Mouse (Mus musculus): ENCODE results near the gene Edil3.
"Not testable (repeated sequence)": the region's sequence is repeated elsewhere in the genome, so short reads cannot be mapped to it uniquely, and the experiment has no call there.

The Edil3 gene

DNA sequence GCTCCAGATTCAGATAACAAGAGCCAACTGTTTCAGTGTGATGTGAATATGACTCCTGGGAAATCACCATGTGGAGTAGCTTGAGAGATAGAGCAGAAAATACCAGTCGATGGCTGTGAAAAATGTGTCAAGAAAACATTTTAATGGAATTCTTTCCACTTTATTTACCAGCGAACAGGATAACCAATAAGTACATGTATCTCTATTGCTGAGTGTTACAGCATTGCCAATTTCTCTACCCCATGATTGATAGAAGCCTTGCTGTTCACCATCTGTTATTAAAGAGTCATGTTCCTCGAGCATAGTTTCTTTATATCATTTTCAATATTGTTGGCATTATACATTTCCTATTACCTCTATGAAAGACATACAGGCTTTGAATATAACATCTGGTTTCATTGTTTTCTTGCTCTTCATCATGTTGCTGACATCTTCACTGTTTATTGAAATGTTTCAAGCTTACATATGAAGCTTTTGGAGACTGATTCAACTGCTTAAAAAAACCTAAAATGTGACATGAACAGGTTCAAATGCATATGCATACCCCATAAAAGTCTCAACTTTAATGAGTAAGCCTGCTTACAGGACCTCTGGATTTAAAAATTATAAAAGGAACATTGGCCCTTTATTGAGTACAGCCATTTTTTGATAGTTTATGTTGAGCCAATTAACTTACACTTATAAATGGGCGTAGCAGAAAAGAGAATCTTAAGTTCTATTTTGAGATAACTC lies 186.6 kb downstream of the Edil3 start:
- no peak for DNase-seq

DNA sequence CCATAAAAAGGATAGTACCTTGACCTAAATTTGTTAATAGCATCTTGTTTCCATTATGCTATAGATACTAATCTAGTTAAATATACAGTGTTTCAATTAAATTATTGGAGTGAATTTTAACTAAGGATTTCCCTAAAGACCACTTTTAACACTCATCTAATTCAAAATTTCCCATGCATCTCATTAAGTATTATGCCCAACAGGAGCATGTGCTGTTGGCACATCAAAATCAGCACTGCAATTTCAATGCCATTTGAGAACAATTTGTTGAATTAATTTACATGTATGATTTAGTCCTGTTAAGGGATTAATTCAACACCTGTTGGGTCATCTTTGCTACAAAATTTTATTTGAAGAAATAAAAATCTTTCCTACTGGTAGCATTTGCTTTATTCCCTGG lies 191.2 kb downstream of the Edil3 start:
- DNase-seq, result no peak

DNA sequence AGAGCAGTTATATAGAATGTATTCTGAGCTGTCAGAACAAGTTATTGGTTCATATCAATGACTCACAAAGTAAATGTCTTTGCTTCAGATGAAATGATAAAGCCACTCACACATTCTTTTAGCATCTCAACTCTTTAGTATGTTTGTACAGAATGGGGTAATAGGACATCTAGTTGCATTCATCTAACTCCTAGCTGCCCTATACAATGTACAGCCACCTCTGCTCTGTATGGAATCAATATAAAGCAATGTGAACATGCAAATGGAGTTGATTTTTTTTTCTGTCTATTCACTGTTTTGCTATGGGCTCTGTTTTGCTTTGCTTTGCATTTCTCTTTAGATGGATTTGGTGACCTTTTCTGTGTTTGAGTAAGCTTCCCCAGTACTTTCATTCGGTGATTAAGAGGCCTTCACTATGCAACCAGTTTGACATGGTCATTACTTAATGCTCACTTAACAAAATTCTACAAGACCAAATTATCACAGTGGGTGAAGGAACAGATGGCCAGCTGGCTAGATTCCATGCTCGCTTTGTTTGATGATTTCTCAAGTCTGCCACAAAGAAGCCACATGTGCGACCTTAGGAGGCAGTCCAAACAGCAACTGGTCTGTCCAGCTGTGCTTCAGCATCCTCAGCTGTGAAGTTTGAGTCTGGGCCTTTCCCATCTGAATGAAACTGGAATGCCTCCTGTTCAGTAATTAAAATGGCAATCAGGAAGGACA lies 208.7 kb downstream of the Edil3 start:
- DNase-seq, result no peak

DNA sequence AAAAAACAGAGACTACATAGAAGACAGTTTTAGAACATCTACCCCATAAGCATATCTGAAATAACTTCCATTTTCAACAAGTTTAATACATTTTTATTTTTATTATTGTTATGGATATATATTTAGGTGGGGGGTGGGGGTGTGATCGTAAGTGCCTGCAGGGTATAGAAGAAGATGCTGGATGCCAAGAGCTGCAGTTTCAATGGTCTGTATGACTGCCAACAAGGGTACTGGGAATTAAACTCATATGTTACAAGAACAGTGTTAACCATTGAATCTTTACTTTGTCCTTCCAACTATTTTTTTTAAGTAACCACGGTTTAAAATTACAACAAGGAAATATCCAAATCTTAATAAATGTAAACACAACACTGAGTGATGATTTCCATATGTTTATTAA lies 214.4 kb downstream of the Edil3 start:
- DNase-seq, result no peak

DNA sequence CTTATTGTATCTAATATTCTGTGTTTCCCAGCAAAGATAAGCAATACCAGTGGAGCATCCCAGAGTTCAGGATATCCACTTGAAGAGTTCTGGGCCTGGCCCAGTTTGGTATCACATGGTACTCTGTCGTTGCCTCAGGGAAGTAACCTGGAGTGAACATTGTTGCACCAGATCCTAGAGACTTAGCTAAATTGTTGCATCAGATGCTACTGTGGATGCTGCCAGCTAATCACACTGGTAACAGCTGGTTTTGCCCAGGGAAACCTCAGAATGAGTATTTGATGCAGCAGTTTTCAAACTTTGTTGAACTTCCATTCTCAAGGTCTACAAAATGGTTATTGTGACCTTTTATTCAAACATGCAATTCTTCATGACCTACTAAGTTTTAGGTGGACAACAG lies 220.2 kb downstream of the Edil3 start:
- DNase-seq, result no peak

GRCm38 (mm10) chr13:89070132-89070531 lies 248.9 kb downstream of the Edil3 start:
- not testable (repeated sequence) for DNase-seq

DNA sequence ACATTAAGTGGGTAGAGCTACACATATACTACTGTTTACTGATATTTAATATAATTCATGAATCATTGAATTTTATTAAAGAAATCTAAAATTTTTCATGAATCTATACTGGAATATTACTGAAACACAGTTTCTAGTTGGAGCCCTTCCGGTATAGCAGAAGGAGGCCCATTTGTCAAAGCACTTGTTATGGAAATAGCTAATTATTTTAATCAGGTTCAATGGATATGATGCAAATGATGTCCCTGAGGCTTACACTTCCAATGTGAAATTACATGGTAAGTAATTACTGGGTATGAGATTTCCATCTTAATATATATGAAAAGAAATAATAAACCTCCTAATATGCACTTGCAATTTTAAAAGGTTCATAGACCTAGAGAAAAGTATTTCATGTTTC lies 254.9 kb downstream of the Edil3 start:
- DNase-seq, result no peak

GRCm38 (mm10) chr13:89105889-89106288 lies 284.6 kb downstream of the Edil3 start:
- DNase-seq, result no peak

DNA sequence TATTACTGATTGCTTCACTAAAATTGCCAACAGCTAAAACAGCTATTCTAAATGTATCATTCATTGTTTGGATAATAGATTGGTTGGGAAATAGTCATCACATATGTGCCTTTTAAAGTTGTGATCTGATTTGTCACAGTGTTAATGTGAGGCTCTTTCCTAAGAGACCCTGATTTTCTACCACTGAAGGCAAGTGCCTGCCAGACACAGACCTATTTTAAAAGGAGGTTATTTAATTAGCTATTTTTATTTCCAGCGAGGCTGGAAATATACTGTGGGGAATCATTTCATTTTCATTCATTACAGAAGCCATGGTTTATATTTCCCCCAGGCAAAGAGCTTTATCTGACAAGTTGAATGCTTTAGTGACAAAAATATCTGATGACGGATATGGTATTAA lies 296.3 kb downstream of the Edil3 start:
- no peak for DNase-seq

DNA sequence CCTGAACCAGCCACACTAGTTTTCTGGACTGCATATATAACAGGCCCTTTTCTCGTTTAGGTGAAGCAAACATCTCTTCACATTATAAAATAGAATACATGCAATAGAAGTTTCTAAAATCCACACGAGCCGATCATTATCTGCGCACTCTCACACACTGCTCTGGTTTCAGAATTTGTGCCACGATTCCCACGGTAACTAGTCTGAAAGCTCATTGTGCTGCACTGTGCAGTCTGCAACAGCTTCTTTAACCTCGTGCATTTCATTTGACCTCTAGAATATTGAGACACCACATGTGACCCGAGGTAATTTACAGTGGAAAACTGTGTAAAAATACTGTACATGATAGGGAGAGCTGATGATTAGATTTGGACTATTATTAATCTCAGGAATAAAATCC lies 298.5 kb downstream of the Edil3 start:
- no peak for DNase-seq

GRCm38 (mm10) chr13:89122511-89123253 lies 301.4 kb downstream of the Edil3 start:
- no peak for DNase-seq

GRCm38 (mm10) chr13:89123396-89123795 lies 302.1 kb downstream of the Edil3 start:
- DNase-seq, result no peak

GRCm38 (mm10) chr13:89146056-89146547 lies 324.8 kb downstream of the Edil3 start:
- DNase-seq, result no peak

DNA sequence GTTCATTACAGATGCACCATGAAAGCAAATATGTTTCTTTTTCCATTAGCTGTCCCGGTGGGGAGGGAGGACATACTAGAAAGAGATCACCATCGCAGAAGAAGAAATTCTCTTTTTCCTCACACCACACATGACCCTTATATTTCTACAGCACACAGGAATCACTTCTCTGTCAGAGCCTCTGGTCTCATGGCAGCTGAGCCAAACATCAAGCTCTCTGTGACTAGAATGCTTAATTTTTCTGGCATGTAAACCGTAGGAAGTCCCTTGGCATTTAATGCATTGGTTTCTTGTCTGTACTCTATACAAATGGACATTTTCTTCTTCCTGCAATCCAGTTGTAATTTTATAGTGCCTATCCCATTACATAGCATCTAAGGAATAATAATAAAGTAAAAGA lies 330.6 kb downstream of the Edil3 start:
- DNase-seq, result no peak

DNA sequence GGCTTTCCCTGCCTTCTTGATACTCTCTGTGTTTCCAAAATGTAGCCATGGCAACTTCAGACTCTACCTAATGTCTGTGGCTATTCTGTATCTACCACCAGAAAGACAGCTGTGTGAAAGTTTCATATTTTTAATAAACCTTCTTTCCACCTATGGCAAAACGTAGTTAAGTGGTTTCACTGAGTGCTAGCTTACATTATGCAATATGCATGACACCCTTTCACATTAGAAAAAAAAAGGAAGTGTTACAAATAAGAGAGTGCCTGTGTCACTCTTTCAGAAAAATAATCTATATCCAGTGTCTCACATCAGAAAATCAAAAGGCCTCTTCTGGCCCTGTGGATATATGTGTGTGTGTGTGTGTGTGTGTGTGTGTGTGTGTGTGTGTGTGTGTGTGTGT lies 346.7 kb downstream of the Edil3 start:
- DNase-seq, result no peak

DNA sequence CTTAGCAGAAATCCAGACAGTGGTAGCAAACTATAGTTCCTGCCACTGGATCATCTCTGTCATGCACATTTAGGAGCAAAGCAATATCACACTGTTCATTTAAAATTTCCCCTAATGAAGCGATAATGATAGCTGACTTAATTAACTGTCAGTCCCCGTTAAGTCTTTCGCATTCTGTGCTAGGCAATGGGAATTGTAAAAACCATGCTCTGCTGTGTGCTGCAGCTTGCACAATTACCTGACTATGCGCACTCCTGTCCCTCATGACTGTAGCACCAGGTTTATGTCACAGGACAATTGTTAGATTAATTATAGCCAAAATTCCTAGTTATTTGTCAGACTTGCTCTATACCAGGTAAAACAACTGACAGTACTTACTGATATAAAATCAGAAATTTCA lies 348.8 kb downstream of the Edil3 start:
- DNase-seq, result no peak

DNA sequence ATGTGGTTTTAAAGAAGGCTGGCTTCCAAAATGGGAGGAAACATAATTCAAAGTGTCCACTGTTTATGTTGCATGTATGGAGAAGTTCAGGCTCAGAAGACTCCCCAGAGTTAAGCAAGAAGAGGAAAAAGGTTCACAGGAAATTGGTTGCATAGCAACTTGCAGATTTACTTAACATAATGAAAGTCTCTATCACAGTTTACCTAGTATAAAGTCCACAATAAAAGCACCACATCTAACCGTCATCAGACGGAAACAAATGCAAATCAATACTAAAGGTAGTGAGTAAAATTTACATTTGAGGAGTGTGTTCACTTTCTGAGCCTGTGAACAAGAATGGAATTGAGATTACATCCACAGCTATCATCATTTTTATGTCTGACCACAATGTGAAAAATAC lies 353.9 kb downstream of the Edil3 start:
- DNase-seq, result no peak

DNA sequence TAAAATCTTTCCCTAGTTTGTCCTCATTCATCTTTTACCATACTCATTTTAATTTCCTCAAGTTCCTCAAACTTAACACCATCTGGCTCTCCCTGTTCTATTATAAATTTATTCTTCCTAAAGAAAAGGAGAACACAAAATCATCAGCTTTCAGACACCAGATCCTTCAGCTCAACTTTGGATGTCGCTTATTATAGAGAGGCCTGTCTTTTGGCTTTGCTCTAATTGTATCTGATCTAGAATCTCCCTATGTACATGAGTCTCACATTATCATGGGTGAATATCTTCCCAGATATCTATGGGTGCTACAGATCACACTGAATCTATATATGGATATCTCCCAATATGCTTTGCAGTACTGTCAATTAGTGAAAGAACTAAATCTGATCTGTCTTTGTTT lies 367.8 kb downstream of the Edil3 start:
- DNase-seq, result no peak

GRCm38 (mm10) chr13:89197019-89197418 lies 375.7 kb downstream of the Edil3 start:
- DNase-seq, result no peak

- DNase-seq, result no peak
These were observed 378.0 kb downstream of the Edil3 start for GRCm38 (mm10) chr13:89199275-89199674.

DNA sequence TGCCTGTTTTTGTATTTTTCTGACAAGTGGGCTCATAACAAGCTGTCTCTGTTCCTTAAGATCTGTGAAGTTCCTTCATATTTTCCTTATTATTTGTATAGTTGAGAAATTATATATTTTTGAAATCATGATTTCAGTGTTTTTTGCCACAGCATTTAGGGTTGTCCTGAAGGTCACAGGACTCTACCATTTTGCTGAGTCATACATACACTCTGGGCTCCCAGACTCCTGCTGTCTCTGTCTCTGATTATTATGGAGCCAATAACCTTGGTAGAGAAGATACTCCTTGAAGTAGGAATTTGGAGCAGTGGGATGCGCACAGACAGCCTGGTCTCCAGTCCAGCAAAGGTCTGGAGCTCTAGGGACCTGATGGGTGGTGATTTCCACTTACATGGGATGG lies 416.8 kb downstream of the Edil3 start:
- DNase-seq, result no peak

GRCm38 (mm10) chr13:89253990-89254642 lies 432.8 kb downstream of the Edil3 start:
- DNase-seq, result no peak

- no peak for DNase-seq
These were observed 435.6 kb downstream of the Edil3 start for GRCm38 (mm10) chr13:89256906-89257305.

All from cerebellum, adult 9-11 months (tissue).